In genomic region chr1:164162745-164163144, GRCm38 (mm10) we compare ENCODE assay signal across 21 mouse cellular contexts. TPM values are rescaled to one million over a fixed set of nuclear protein-coding genes. Genes with fewer than 3 reads are reported as not detected.
DNase-seq lines count a peak whose midpoint lies in the region; ATAC-seq and TF ChIP-seq lines count a peak whose summit lies in the region.
"Had no signal": no experiment of that assay in that cellular context is flagged by ENCODE, and none has a peak within 500 bp of the region (broad histone marks: within the 10 kb centered on the region; RNA-seq: fewer than 3 reads in every experiment).

No protein-coding gene starts in this region.

- DNase-seq in liver, adult 2 months (ENCODE audit: extremely low read depth, low read depth, low spot score) = peak; percentile 95
- no peak for DNase-seq in liver
- peak; percentile 45 to 47 for DNase-seq in kidney, postnatal 36 days
- no peak for DNase-seq in liver, postnatal 0 days
- no peak for DNase-seq in adrenal gland, adult 2 months
- no peak for DNase-seq in spleen, postnatal 4 days (ENCODE audit: low spot score in 2 of 2)
- DNase-seq: adrenal gland, adult 8-10 months; cerebellum, adult 11-12 months; cerebellum, postnatal 25 days; forebrain, postnatal 0 days; gastrocnemius, adult 2 months; lung, postnatal 10 days had no signal

- TF ChIP-seq POLR2A in liver, adult 2 months (IDR thresholded peaks at IDR 0.05; ENCODE audit: extremely low read depth, insufficient read depth, low read length) = no peak

- ATAC-seq in liver, postnatal 0 days = peak; percentile 98
- no peak for ATAC-seq in cerebellum, adult (ENCODE audit: insufficient number of reproducible peaks, low FRiP score, low TSS enrichment)
- ATAC-seq: forebrain, postnatal 0 days; midbrain, embryonic 15.5 days had no signal

- peaks cover 5% of the 10 kb centered on the region; the same call in 1 of the 2 replicates for H3K79me2 ChIP-seq in liver, adult 2 months (ENCODE audit: control insufficient read depth, insufficient read depth, low read length)

- H3K36me3 ChIP-seq in liver, adult 2 months (ENCODE audit: control insufficient read depth, insufficient read depth, low read length) = peaks cover 28% of the 10 kb centered on the region
- H3K36me3 ChIP-seq in liver, postnatal 0 days (replicated peaks; ENCODE audit: insufficient read depth, low read length) = peaks cover 3% of the 10 kb centered on the region; the same call in 1 of the 2 replicates
- H3K36me3 ChIP-seq: embryonic facial prominence, embryonic 15.5 days; heart, embryonic 13.5 days; hindbrain, embryonic 13.5 days; midbrain, embryonic 15.5 days had no signal

- peak; percentile 27; the same call in 1 of the 2 replicates for TF ChIP-seq EP300 in liver, postnatal 0 days (IDR thresholded peaks at IDR 0.05; ENCODE audit: low read depth)

- H3K27me3 ChIP-seq in liver, adult 2 months (ENCODE audit: control insufficient read depth, insufficient read depth, low read length) = no peaks in the 10 kb centered on the region
- H3K27me3 ChIP-seq in liver, postnatal 0 days (ENCODE audit: insufficient read depth, low read length) = no peaks in the 10 kb centered on the region
- H3K27me3 ChIP-seq: embryonic facial prominence, embryonic 15.5 days; heart, embryonic 13.5 days; hindbrain, embryonic 13.5 days; midbrain, embryonic 15.5 days had no signal

- TF ChIP-seq CTCF in liver, adult 2 months (IDR thresholded peaks at IDR 0.05; ENCODE audit: low read depth, low read length) = no peak
- TF ChIP-seq CTCF in liver, postnatal 0 days (IDR thresholded peaks at IDR 0.05; ENCODE audit: low read depth) = no peak

- H3K4me2 ChIP-seq in liver, postnatal 0 days (ENCODE audit: low read depth, low read length) = 0 out of 2 replicates have a peak overlapping the region, but pooled peaks have one; percentile 9
- H3K4me2 ChIP-seq: embryonic facial prominence, embryonic 15.5 days; heart, embryonic 13.5 days; hindbrain, embryonic 13.5 days; midbrain, embryonic 15.5 days had no signal

- H3K9ac ChIP-seq in liver, adult 2 months (ENCODE audit: low read depth, low read length) = no peak overlapping the region; the same call in 1 of the 2 replicates
- no peak overlapping the region for H3K9ac ChIP-seq in liver, postnatal 0 days (replicated peaks)
- H3K9ac ChIP-seq: embryonic facial prominence, embryonic 15.5 days; forebrain, postnatal 0 days; heart, embryonic 13.5 days; hindbrain, embryonic 13.5 days; midbrain, embryonic 15.5 days had no signal

- no peak overlapping the region for H3K4me3 ChIP-seq in liver, adult 2 months (ENCODE audit: insufficient read depth, low read depth, low read length)
- H3K4me3 ChIP-seq in liver, postnatal 0 days (ENCODE audit: low read depth, low read length) = no peak overlapping the region
- H3K4me3 ChIP-seq: embryonic facial prominence, embryonic 15.5 days; gastrocnemius, adult 2 months; heart, embryonic 13.5 days; hindbrain, embryonic 13.5 days; midbrain, embryonic 15.5 days; myocyte had no signal

- 19% methylated on average over 5 of the region's 5 CpGs for WGBS in liver, adult 2 months
- WGBS in liver, postnatal 0 days (ENCODE audit: insufficient replicate concordance) = 58% methylated on average over 5 of the region's 5 CpGs

- H3K9me3 ChIP-seq in liver, postnatal 0 days (ENCODE audit: low read length) = no peaks in the 10 kb centered on the region
- H3K9me3 ChIP-seq: embryonic facial prominence, embryonic 15.5 days; heart, embryonic 13.5 days; hindbrain, embryonic 13.5 days; midbrain, embryonic 15.5 days had no signal

- H3K27ac ChIP-seq in liver, adult 2 months (replicated peaks; ENCODE audit: insufficient read depth, low read depth, low read length) = peak overlapping the region; percentile 89
- H3K27ac ChIP-seq in liver, postnatal 0 days (ENCODE audit: low read depth) = peak overlapping the region; percentile 85
- H3K27ac ChIP-seq: embryonic facial prominence, embryonic 15.5 days; gastrocnemius, adult 2 months; heart, embryonic 13.5 days; hindbrain, embryonic 13.5 days; midbrain, embryonic 15.5 days had no signal

- peaks cover 41% of the 10 kb centered on the region for H3K4me1 ChIP-seq in liver, adult 2 months (ENCODE audit: control insufficient read depth, insufficient read depth, low read length)
- peaks cover 20% of the 10 kb centered on the region for H3K4me1 ChIP-seq in liver, postnatal 0 days (ENCODE audit: insufficient read depth)
- H3K4me1 ChIP-seq: embryonic facial prominence, embryonic 15.5 days; heart, embryonic 13.5 days; hindbrain, embryonic 13.5 days; midbrain, embryonic 15.5 days had no signal

RNA-seq across cellular contexts. Expression of gene F5, which starts 11.1 kb away (rescaled TPM):
- 157 and 197 TPM in 2 replicates for total RNA-seq in liver, adult 2 months (2014; rRNA removed)
- 77.7 and 79.8 TPM in 2 replicates for polyA plus RNA-seq in liver, adult 2 months (2012; rRNA removed)
- 24.5 and 28.2 TPM in 2 replicates for polyA plus RNA-seq in liver, postnatal 0 days (2015; fragmentation: Nextera tagmentation; extraction: Ambion mirVana)
- total RNA-seq in adrenal gland, adult 2 months (2021) = 10 to 100 TPM in 1 of 2 experiments, 1 to 10 TPM in 1; 1.1 to 10.2 TPM
- 0.30 and 0.47 TPM in 2 replicates for polyA plus RNA-seq in adrenal gland, adult 2 months (2012; rRNA removed)

RNA-seq across cellular contexts. Expression of gene Selp, which starts 47.7 kb away (rescaled TPM):
- total RNA-seq in liver, adult 2 months (2014; rRNA removed) = 0.65 and 1.1 TPM in 2 replicates
- 0.40 and 1.1 TPM in 2 replicates for polyA plus RNA-seq in liver, adult 2 months (2012; rRNA removed)
- polyA plus RNA-seq in liver, postnatal 0 days (2015; fragmentation: Nextera tagmentation; extraction: Ambion mirVana) = 1.7 and 2.1 TPM in 2 replicates
- 1 to 10 TPM; 1.1 TPM for total RNA-seq in adrenal gland, adult 2 months (2021)
- polyA plus RNA-seq in adrenal gland, adult 2 months (2012; rRNA removed) = 0.21 and 0.25 TPM in 2 replicates
- total RNA-seq: forebrain, postnatal 0 days; layer of hippocampus, adult 8-10 months; left cerebral cortex, postnatal 25 days had no signal
- polyA plus RNA-seq: forebrain, postnatal 0 days; hindbrain, embryonic 13.5 days; midbrain, embryonic 15.5 days; neural tube, embryonic 14.5 days had no signal

Comparison
In these comparisons a context has a peak if more than half of its experiments do, and no peak if none do; other contexts are left out.
1. DNase-seq: peak in liver, adult 2 months (single experiment) and kidney, postnatal 36 days (2 of 2); none in liver (single experiment), liver, postnatal 0 days (single experiment), adrenal gland, adult 2 months (single experiment) and spleen, postnatal 4 days (0 of 2).
2. RNA of gene F5, which starts 11.1 kb away (polyA plus RNA-seq): 77.7 to 79.8 TPM in liver, adult 2 months and 24.5 to 28.2 TPM in liver, postnatal 0 days; 0.30 to 0.47 TPM in adrenal gland, adult 2 months; every median in the first group is over 10 times any median in the second.